Mouse (Mus musculus): ENCODE measurements around the gene Arg1. TPM values are rescaled to one million over a fixed set of nuclear protein-coding genes. Genes with fewer than 3 reads are reported as not detected.

Gene Arg1
- polyA plus RNA-seq, 1 experiment: 1.7 TPM

Other genes with a start within 250 kb of the Arg1 start
- gene Enpp1, start 215.3 kb downstream of the Arg1 start, polyA plus RNA-seq (2012; ENCODE audit: insufficient read depth, insufficient read length, missing spikeins): 0.52 TPM in 1 of 2 replicates, not detected in the other
- 2.2 and 5.0 TPM in 2 replicates for gene Enpp3, start 84.7 kb downstream of the Arg1 start, polyA plus RNA-seq (2012; ENCODE audit: insufficient read depth, insufficient read length, missing spikeins)
- gene Med23, start 57.5 kb downstream of the Arg1 start, polyA plus RNA-seq (2012; ENCODE audit: insufficient read depth, insufficient read length, missing spikeins): 8.2 and 10.4 TPM in 2 replicates